ENCODE assay signal across 23 mouse cellular contexts in genomic region chr16:89864710-89865109, GRCm38 (mm10).
DNase-seq lines count a peak whose midpoint lies in the region; ATAC-seq and TF ChIP-seq lines count a peak whose summit lies in the region.
"Had no signal": no experiment of that assay in that cellular context is flagged by ENCODE, and none has a peak within 500 bp of the region (broad histone marks: within the 10 kb centered on the region; RNA-seq: fewer than 3 reads in every experiment).

No protein-coding gene starts in this region.

- H3K27me3 ChIP-seq in liver, adult 2 months (ENCODE audit: control insufficient read depth, insufficient read depth, low read length) = no peaks in the 10 kb centered on the region
- no peaks in the 10 kb centered on the region for H3K27me3 ChIP-seq in liver, embryonic 11.5 days (replicated peaks; ENCODE audit: control insufficient read depth, insufficient read depth, low read length)
- H3K27me3 ChIP-seq in midbrain, embryonic 14.5 days (ENCODE audit: control insufficient read depth, insufficient read depth, low read length) = no peaks in the 10 kb centered on the region
- H3K27me3 ChIP-seq: forebrain, embryonic 13.5 days; heart, embryonic 13.5 days; hindbrain, embryonic 12.5 days; intestine, embryonic 15.5 days; Patski had no signal

- TF ChIP-seq POLR2A in liver, adult 2 months (IDR thresholded peaks at IDR 0.05; ENCODE audit: extremely low read depth, insufficient read depth, low read length) = no peak

- H3K9ac ChIP-seq in liver, adult 2 months (ENCODE audit: low read depth, low read length) = no peak overlapping the region
- no peak overlapping the region for H3K9ac ChIP-seq in liver, embryonic 11.5 days (ENCODE audit: low read depth, low read length)
- H3K9ac ChIP-seq in midbrain, embryonic 14.5 days (replicated peaks; ENCODE audit: low read length) = no peak overlapping the region
- H3K9ac ChIP-seq: forebrain, embryonic 13.5 days; heart, embryonic 13.5 days; hindbrain, embryonic 12.5 days; intestine, embryonic 15.5 days had no signal

- H3K36me3 ChIP-seq in liver, adult 2 months (ENCODE audit: control insufficient read depth, insufficient read depth, low read length) = no peaks in the 10 kb centered on the region
- peaks cover 6% of the 10 kb centered on the region; the same call in 1 of the 2 replicates for H3K36me3 ChIP-seq in liver, embryonic 11.5 days (ENCODE audit: control insufficient read depth, insufficient read depth, low read length)
- H3K36me3 ChIP-seq in midbrain, embryonic 14.5 days (ENCODE audit: control insufficient read depth, insufficient read depth, low read length) = peaks cover 10% of the 10 kb centered on the region; the same call in 1 of the 2 replicates

- H3K9me3 ChIP-seq in liver, embryonic 11.5 days (ENCODE audit: control insufficient read depth, low read length) = no peaks in the 10 kb centered on the region
- no peaks in the 10 kb centered on the region for H3K9me3 ChIP-seq in midbrain, embryonic 14.5 days (ENCODE audit: control insufficient read depth, low read length)
- H3K9me3 ChIP-seq: forebrain, embryonic 13.5 days; hindbrain, embryonic 12.5 days; intestine, embryonic 15.5 days had no signal

- peak; percentile 32; the same call in 1 of the 2 replicates for ATAC-seq in cerebellum, adult (ENCODE audit: insufficient number of reproducible peaks, low FRiP score, low TSS enrichment)
- no peak for ATAC-seq in liver, embryonic 11.5 days (replicated peaks; ENCODE audit: low FRiP score)
- ATAC-seq in megakaryocyte progenitor cell, adult 5-6 weeks (replicated peaks; ENCODE audit: poor library complexity) = peak; percentile 73
- no peak for ATAC-seq in midbrain, embryonic 14.5 days (ENCODE audit: low FRiP score, low TSS enrichment)
- ATAC-seq: forebrain, embryonic 13.5 days; forebrain, embryonic 16.5 days; hindbrain, embryonic 16.5 days; intestine, embryonic 15.5 days; Patski had no signal

- no peaks in the 10 kb centered on the region for H3K79me2 ChIP-seq in liver, adult 2 months (ENCODE audit: control insufficient read depth, insufficient read depth, low read length)

- no peak overlapping the region for H3K27ac ChIP-seq in liver, adult 2 months (replicated peaks; ENCODE audit: insufficient read depth, low read depth, low read length)
- H3K27ac ChIP-seq in liver, embryonic 11.5 days (ENCODE audit: low read depth, low read length) = no peak overlapping the region
- H3K27ac ChIP-seq in midbrain, embryonic 14.5 days (replicated peaks; ENCODE audit: low read depth, low read length) = no peak overlapping the region
- H3K27ac ChIP-seq: forebrain, embryonic 10.5 days; forebrain, embryonic 13.5 days; heart, embryonic 13.5 days; hindbrain, embryonic 12.5 days; intestine, embryonic 15.5 days had no signal

- no peak overlapping the region for H3K4me3 ChIP-seq in liver, adult 2 months (ENCODE audit: insufficient read depth, low read depth, low read length)
- no peak overlapping the region for H3K4me3 ChIP-seq in liver, embryonic 11.5 days (ENCODE audit: low read depth, low read length)
- H3K4me3 ChIP-seq in midbrain, embryonic 14.5 days (replicated peaks; ENCODE audit: low read depth, low read length) = no peak overlapping the region
- H3K4me3 ChIP-seq: forebrain, embryonic 10.5 days; forebrain, embryonic 13.5 days; heart, embryonic 13.5 days; hindbrain, embryonic 12.5 days; intestine, embryonic 15.5 days had no signal

- TF ChIP-seq CTCF in liver, adult 2 months (IDR thresholded peaks at IDR 0.05; ENCODE audit: low read depth, low read length) = no peak

- H3K4me2 ChIP-seq in liver, embryonic 11.5 days = no peak overlapping the region
- H3K4me2 ChIP-seq in midbrain, embryonic 14.5 days (ENCODE audit: low read length) = no peak overlapping the region
- H3K4me2 ChIP-seq: forebrain, embryonic 13.5 days; heart, embryonic 13.5 days; hindbrain, embryonic 12.5 days; intestine, embryonic 15.5 days had no signal

- no peak for DNase-seq in cerebellum, postnatal 25 days
- DNase-seq in liver, adult 2 months (ENCODE audit: extremely low read depth, low read depth, low spot score) = peak; percentile 4
- DNase-seq in liver, embryonic 11.5 days (ENCODE audit: low spot score) = no peak
- no peak for DNase-seq in thymus, postnatal 0 days (ENCODE audit: low spot score)
- no peak for DNase-seq in midbrain, embryonic 14.5 days
- DNase-seq in embryo, embryonic 10 days (ENCODE audit: low spot score) = no peak
- DNase-seq: adrenal gland, postnatal 14 days; cerebellum, postnatal 10 days; gastrocnemius, postnatal 10 days; gastrocnemius, postnatal 36 days; heart, adult 11 months; heart, postnatal 14 days; heart, postnatal 4 days had no signal

- no peaks in the 10 kb centered on the region for H3K4me1 ChIP-seq in liver, adult 2 months (ENCODE audit: control insufficient read depth, insufficient read depth, low read length)
- H3K4me1 ChIP-seq in liver, embryonic 11.5 days (replicated peaks; ENCODE audit: control insufficient read depth, insufficient read depth, low read length) = no peaks in the 10 kb centered on the region; the same call in 1 of the 2 replicates
- peaks cover 5% of the 10 kb centered on the region; the same call in 1 of the 2 replicates for H3K4me1 ChIP-seq in midbrain, embryonic 14.5 days (ENCODE audit: control insufficient read depth, insufficient read depth, low read length)

- 81% methylated on average over 3 of the region's 3 CpGs for WGBS in liver, adult 2 months
- WGBS in liver, embryonic 11.5 days = 71% methylated on average over 3 of the region's 3 CpGs
- WGBS in midbrain, embryonic 14.5 days = 75% methylated on average over 3 of the region's 3 CpGs

Comparison
In these comparisons a context has a peak if more than half of its experiments do, and no peak if none do; other contexts are left out.
1. ATAC-seq: peak in cerebellum, adult (single experiment) and megakaryocyte progenitor cell, adult 5-6 weeks (single experiment); none in liver, embryonic 11.5 days (single experiment) and midbrain, embryonic 14.5 days (single experiment).